Mouse (Mus musculus) lung, postnatal 14 days (tissue): ENCODE data around the gene Pde11a.
A peak's percentile ranks its signal among the peaks of the same experiment; 100 is the strongest.

Experiments
- DNase-seq: peaks from one replicate; pipeline ENCODE4 v3.0.0; 2021

The Pde11a gene

GRCm38 (mm10) chr2:76088413-76088812 is 250.2 kb downstream of the Pde11a start:
- DNase-seq = peak; percentile 78

GRCm38 (mm10) chr2:76087170-76087569 is 251.4 kb downstream of the Pde11a start:
- no peak for DNase-seq

- DNase-seq = no peak
These were observed 253.6 kb downstream of the Pde11a start for GRCm38 (mm10) chr2:76084982-76085381.

GRCm38 (mm10) chr2:76083901-76084300 is 254.7 kb downstream of the Pde11a start:
- DNase-seq = no peak

- no peak for DNase-seq
These were observed 255.2 kb downstream of the Pde11a start for GRCm38 (mm10) chr2:76083396-76083795.

GRCm38 (mm10) chr2:76081991-76082390 is 256.6 kb downstream of the Pde11a start:
- no peak for DNase-seq

- no peak for DNase-seq
These were observed 258.0 kb downstream of the Pde11a start for GRCm38 (mm10) chr2:76080549-76080948.

GRCm38 (mm10) chr2:76076838-76077237 is 261.7 kb downstream of the Pde11a start:
- DNase-seq = no peak

GRCm38 (mm10) chr2:76076047-76076446 is 262.5 kb downstream of the Pde11a start:
- DNase-seq = no peak

GRCm38 (mm10) chr2:76073079-76073478 is 265.5 kb downstream of the Pde11a start:
- no peak for DNase-seq

GRCm38 (mm10) chr2:76070432-76071306 is 267.9 kb downstream of the Pde11a start:
- peak; percentile 76 for DNase-seq

- DNase-seq = no peak
These were observed 269.3 kb downstream of the Pde11a start for GRCm38 (mm10) chr2:76069238-76069637.

GRCm38 (mm10) chr2:76068155-76068554 is 270.4 kb downstream of the Pde11a start:
- no peak for DNase-seq

GRCm38 (mm10) chr2:76067144-76067543 is 271.4 kb downstream of the Pde11a start:
- DNase-seq = peak; percentile 22

GRCm38 (mm10) chr2:76065292-76065691 is 273.3 kb downstream of the Pde11a start:
- DNase-seq = peak; percentile 16

- peak; percentile 71 for DNase-seq
These were observed 274.5 kb downstream of the Pde11a start for GRCm38 (mm10) chr2:76064078-76064477.

GRCm38 (mm10) chr2:76060207-76060606 is 278.4 kb downstream of the Pde11a start:
- DNase-seq = no peak

GRCm38 (mm10) chr2:76059595-76059994 is 279.0 kb downstream of the Pde11a start:
- no peak for DNase-seq

GRCm38 (mm10) chr2:76058661-76059467 is 279.7 kb downstream of the Pde11a start:
- DNase-seq = no peak

GRCm38 (mm10) chr2:76057555-76057954 is 281.0 kb downstream of the Pde11a start:
- no peak for DNase-seq

GRCm38 (mm10) chr2:76053748-76054331 is 284.7 kb downstream of the Pde11a start:
- no peak for DNase-seq

GRCm38 (mm10) chr2:76052897-76053505 is 285.6 kb downstream of the Pde11a start:
- DNase-seq = no peak

GRCm38 (mm10) chr2:76051385-76051784 is 287.2 kb downstream of the Pde11a start:
- no peak for DNase-seq
